Mouse (Mus musculus) 3T3-L1 (cell line): Measurements from ENCODE around the gene Rplp2.

Experiments
- DNase-seq: peaks from one replicate; pipeline ENCODE4 v3.0.0-alpha.2; 2015; ENCODE audit warnings: low read depth, low spot score

The Rplp2 gene

GRCm38 (mm10) chr7:141481498-141482401 is 34.6 kb downstream of the Rplp2 start:
- no peak for DNase-seq

GRCm38 (mm10) chr7:141482531-141483024 is 35.4 kb downstream of the Rplp2 start:
- DNase-seq: no peak

GRCm38 (mm10) chr7:141483114-141483653 is 36.0 kb downstream of the Rplp2 start:
- no peak for DNase-seq

GRCm38 (mm10) chr7:141484186-141485120 is 37.3 kb downstream of the Rplp2 start:
- DNase-seq: no peak

GRCm38 (mm10) chr7:141485186-141485585 is 38.0 kb downstream of the Rplp2 start:
- DNase-seq: no peak

- no peak for DNase-seq
These were observed 38.4 kb downstream of the Rplp2 start for GRCm38 (mm10) chr7:141485606-141486005.

- no peak for DNase-seq
These were observed 39.1 kb downstream of the Rplp2 start for GRCm38 (mm10) chr7:141486239-141486638.

GRCm38 (mm10) chr7:141487141-141487540 is 40.0 kb downstream of the Rplp2 start:
- DNase-seq: no peak

GRCm38 (mm10) chr7:141491151-141491550 is 44.0 kb downstream of the Rplp2 start:
- DNase-seq: peak; percentile 45

- no peak for DNase-seq
These were observed 45.6 kb downstream of the Rplp2 start for GRCm38 (mm10) chr7:141492738-141493137.

GRCm38 (mm10) chr7:141493729-141494128 is 46.6 kb downstream of the Rplp2 start:
- no peak for DNase-seq

- no peak for DNase-seq
These were observed 48.2 kb downstream of the Rplp2 start for GRCm38 (mm10) chr7:141495379-141495778.

- DNase-seq: no peak
These were observed 48.8 kb downstream of the Rplp2 start for GRCm38 (mm10) chr7:141495940-141496339.

GRCm38 (mm10) chr7:141497600-141497999 is 50.4 kb downstream of the Rplp2 start:
- no peak for DNase-seq
